Mouse (Mus musculus) urinary bladder, postnatal 4 days (tissue): Measurements from ENCODE around the gene Ddx50.
"Not testable (repeated sequence)": the region's sequence is repeated elsewhere in the genome, so short reads cannot be mapped to it uniquely, and the experiment has no call there.

Source experiments
- DNase-seq, 2 experiments: peaks; one replicate each; pipeline ENCODE4 v3.0.0; 2021 to 2022; ENCODE audit warnings: low spot score in 2 of 2

Ddx50 gene

GRCm38 (mm10) chr10:62601053-62601791 is 49.8 kb downstream of the Ddx50 start:
- DNase-seq: no peak

- DNase-seq: no peak
Observed at GRCm38 (mm10) chr10:62600056-62600455, 51.0 kb downstream of the Ddx50 start.

GRCm38 (mm10) chr10:62599311-62599710 is 51.7 kb downstream of the Ddx50 start:
- DNase-seq: not testable (repeated sequence)

- no peak for DNase-seq
Observed at GRCm38 (mm10) chr10:62592496-62592895, 58.5 kb downstream of the Ddx50 start.

- DNase-seq: peak; percentile 56 to 83
Observed at GRCm38 (mm10) chr10:62590200-62590599, 60.8 kb downstream of the Ddx50 start.

- DNase-seq: no peak
Observed at GRCm38 (mm10) chr10:62588616-62589015, 62.4 kb downstream of the Ddx50 start.

- DNase-seq: no peak
Observed at GRCm38 (mm10) chr10:62583245-62583644, 67.8 kb downstream of the Ddx50 start.

- DNase-seq: no peak
Observed at GRCm38 (mm10) chr10:62582701-62583100, 68.3 kb downstream of the Ddx50 start.

GRCm38 (mm10) chr10:62582263-62582662 is 68.8 kb downstream of the Ddx50 start:
- DNase-seq: peak in 1 of 2 experiments; percentile 21

- not testable (repeated sequence) for DNase-seq
Observed at GRCm38 (mm10) chr10:62579129-62579528, 71.9 kb downstream of the Ddx50 start.

- peak; percentile 95 to 97 for DNase-seq
Observed at GRCm38 (mm10) chr10:62578338-62579100, 72.5 kb downstream of the Ddx50 start, which contains the start of gene Kif1bp. Gene Kif1bp, minus strand, starts transcription at chr10:62578457.

- no peak for DNase-seq
Observed at GRCm38 (mm10) chr10:62577673-62578337, 73.2 kb downstream of the Ddx50 start.

GRCm38 (mm10) chr10:62575001-62575400 is 76.0 kb downstream of the Ddx50 start:
- no peak for DNase-seq

- no peak for DNase-seq
Observed at GRCm38 (mm10) chr10:62570126-62570871, 80.7 kb downstream of the Ddx50 start.

- no peak for DNase-seq
Observed at GRCm38 (mm10) chr10:62568861-62569260, 82.2 kb downstream of the Ddx50 start.
